Mouse (Mus musculus) neural tube, embryonic 14.5 days (tissue): Measurements from ENCODE around the gene Dctn1. TPM values are rescaled to one million over a fixed set of nuclear protein-coding genes. Genes with fewer than 3 reads are reported as not detected.

Experiments
- ATAC-seq: fragments of 200-750 bp; cut with Nextera tagmentation; 2 replicates; pipeline ENCODE4 v1.8.0; 2017; ENCODE audit warnings: low read depth, mild to moderate bottlenecking, moderate TSS enrichment, moderate library complexity
- H3K27ac ChIP-seq: fragments of 300-500 bp; sonication (generic); 2 replicates; pipeline ENCODE4 v1.5.1; 2014; ENCODE audit warnings: low read depth, mild to moderate bottlenecking, control low read depth, low read length, moderate library complexity, mixed read lengths
- H3K27me3 ChIP-seq: fragments of 300-500 bp; sonication (generic); 2 replicates; pipeline ENCODE4 v1.6.1; 2014; ENCODE audit warnings: low read length; ENCODE audit not compliant: control insufficient read depth, insufficient read depth
- H3K36me3 ChIP-seq: fragments of 300-500 bp; sonication (generic); 2 replicates; pipeline ENCODE4 v1.6.1; 2014; ENCODE audit warnings: low read length, mixed read lengths; ENCODE audit not compliant: control insufficient read depth, insufficient read depth
- H3K4me1 ChIP-seq: fragments of 300-500 bp; sonication (generic); 2 replicates; pipeline ENCODE4 v1.6.1; 2014; ENCODE audit warnings: low read length; ENCODE audit not compliant: control insufficient read depth, insufficient read depth
- H3K4me2 ChIP-seq: fragments of 300-500 bp; sonication (generic); 2 replicates; pipeline ENCODE4 v1.6.1; 2014; ENCODE audit warnings: mild to moderate bottlenecking, low read depth, low read length, control low read depth
- H3K4me3 ChIP-seq: fragments of 300-500 bp; sonication (generic); 2 replicates; pipeline ENCODE4 v1.5.1; 2014; ENCODE audit warnings: low read depth, low read length, control low read depth, mixed read lengths
- H3K9ac ChIP-seq: fragments of 300-500 bp; sonication (generic); replicated peaks from 2 replicates; pipeline ENCODE4 v1.6.1; 2014; ENCODE audit warnings: low read depth, mild to moderate bottlenecking, control low read depth, low read length, mixed read lengths
- H3K9me3 ChIP-seq: fragments of 300-500 bp; sonication (generic); 2 replicates; pipeline ENCODE4 v1.6.1; 2016; ENCODE audit warnings: low read length; ENCODE audit not compliant: control insufficient read depth
- WGBS: fragments of 180-500 bp; shearing (Covaris S2); extraction: QIAGEN DNeasy Blood & Tissue Kit; methylation state at CpG from one replicate; pipeline ENCODE4 v1.1.7; 2014; 5-methylcytosine and 5-hydroxymethylcytosine counted together
- polyA plus RNA-seq: library from polyadenylated mRNA; unstranded; fragments of >200 nt; fragmentation: Nextera tagmentation; extraction: Ambion mirVana; gene quantifications from 2 replicates; pipeline ENCODE4 v1.2.1, GENCODE M21; 2014

Gene Dctn1
- polyA plus RNA-seq, 1 experiment from 2014 or later, result 122 TPM

GRCm38 (mm10) chr6:83197345-83198004 is 31.8 kb downstream of the Dctn1 start:
- ATAC-seq, result peak; percentile 22; the same call in 1 of the 2 replicates
- no peaks in the 10 kb centered on the region for H3K4me1 ChIP-seq
- H3K27ac ChIP-seq, result no peak overlapping the region
- no peaks in the 10 kb centered on the region for H3K9me3 ChIP-seq
- H3K27me3 ChIP-seq, result no peaks in the 10 kb centered on the region
- no peak overlapping the region for H3K4me3 ChIP-seq
- peaks cover 73% of the 10 kb centered on the region for H3K36me3 ChIP-seq
- no peak overlapping the region for H3K4me2 ChIP-seq
- no peak overlapping the region for H3K9ac ChIP-seq
- 43% methylated on average over 15 of the region's 15 CpGs for WGBS

GRCm38 (mm10) chr6:83203320-83203719 is 37.6 kb downstream of the Dctn1 start:
- H3K4me2 ChIP-seq, result no peak overlapping the region
- whole genome bisulfite sequencing, result 94% methylated on average over 4 of the region's 4 CpGs
- H3K9ac ChIP-seq, result no peak overlapping the region
- no peak overlapping the region for H3K27ac ChIP-seq
- no peaks in the 10 kb centered on the region for H3K4me1 ChIP-seq
- no peak overlapping the region for H3K4me3 ChIP-seq
- H3K9me3 ChIP-seq, result no peaks in the 10 kb centered on the region
- no peak for ATAC-seq
- no peaks in the 10 kb centered on the region for H3K27me3 ChIP-seq
- peaks cover 16% of the 10 kb centered on the region for H3K36me3 ChIP-seq

GRCm38 (mm10) chr6:83205851-83206250 is 40.1 kb downstream of the Dctn1 start:
- no peak overlapping the region for H3K9ac ChIP-seq
- ATAC-seq, result no peak
- WGBS, result 92% methylated on average over 3 of the region's 3 CpGs

GRCm38 (mm10) chr6:83206321-83206720 is 40.6 kb downstream of the Dctn1 start:
- Histone ChIP-seq H3K9me3 (no peaks in the 10 kb centered on the region), H3K4me1 (no peaks in the 10 kb centered on the region), H3K4me2 (no peak overlapping the region), H3K27me3 (no peaks in the 10 kb centered on the region), H3K9ac (no peak overlapping the region), H3K27ac (no peak overlapping the region), H3K36me3 (no peaks in the 10 kb centered on the region), H3K4me3 (no peak overlapping the region)
- WGBS, result 81% methylated on average over 11 of the region's 11 CpGs
- no peak for ATAC-seq

More at GRCm38 (mm10) chr6:83205851-83206250, 40.1 kb downstream of the Dctn1 start:
- Histone ChIP-seq H3K9me3 (no peaks in the 10 kb centered on the region), H3K36me3 (no peaks in the 10 kb centered on the region), H3K4me2 (no peak overlapping the region), H3K27ac (no peak overlapping the region), H3K4me1 (no peaks in the 10 kb centered on the region), H3K27me3 (no peaks in the 10 kb centered on the region), H3K4me3 (no peak overlapping the region)

- Histone ChIP-seq H3K9me3 (no peaks in the 10 kb centered on the region), H3K36me3 (no peaks in the 10 kb centered on the region), H3K4me3 (no peak overlapping the region), H3K27ac (no peak overlapping the region), H3K27me3 (no peaks in the 10 kb centered on the region), H3K9ac (no peak overlapping the region), H3K4me2 (no peak overlapping the region), H3K4me1 (no peaks in the 10 kb centered on the region)
- WGBS, result 69% methylated on average over 9 of the region's 9 CpGs
- ATAC-seq, result no peak
These were observed 41.8 kb downstream of the Dctn1 start for GRCm38 (mm10) chr6:83207361-83208049.

GRCm38 (mm10) chr6:83208050-83208400 is 42.3 kb downstream of the Dctn1 start:
- Histone ChIP-seq H3K9ac (no peak overlapping the region), H3K27me3 (no peaks in the 10 kb centered on the region), H3K4me3 (no peak overlapping the region), H3K4me1 (no peaks in the 10 kb centered on the region), H3K4me2 (no peak overlapping the region), H3K36me3 (no peaks in the 10 kb centered on the region), H3K9me3 (no peaks in the 10 kb centered on the region), H3K27ac (no peak overlapping the region)
- 80% methylated on average over 2 of the region's 2 CpGs for WGBS
- no peak for ATAC-seq

- 45% methylated on average over 2 of the region's 2 CpGs for WGBS
- H3K4me3 ChIP-seq, result no peak overlapping the region
These were observed 44.8 kb downstream of the Dctn1 start for GRCm38 (mm10) chr6:83210495-83210894.

GRCm38 (mm10) chr6:83211526-83211925 is 45.8 kb downstream of the Dctn1 start:
- H3K27me3 ChIP-seq, result no peaks in the 10 kb centered on the region
- H3K4me2 ChIP-seq, result no peak overlapping the region
- H3K9me3 ChIP-seq, result no peaks in the 10 kb centered on the region
- WGBS, result 14% methylated on average over 5 of the region's 5 CpGs
- no peak overlapping the region for H3K27ac ChIP-seq
- ATAC-seq, result no peak
- no peak overlapping the region for H3K4me3 ChIP-seq
- H3K36me3 ChIP-seq, result no peaks in the 10 kb centered on the region
- H3K9ac ChIP-seq, result no peak overlapping the region
- H3K4me1 ChIP-seq, result no peaks in the 10 kb centered on the region

More at GRCm38 (mm10) chr6:83210495-83210894, 44.8 kb downstream of the Dctn1 start:
- H3K9me3 ChIP-seq, result no peaks in the 10 kb centered on the region
- H3K27me3 ChIP-seq, result no peaks in the 10 kb centered on the region
- no peaks in the 10 kb centered on the region for H3K36me3 ChIP-seq
- no peaks in the 10 kb centered on the region for H3K4me1 ChIP-seq
- ATAC-seq, result no peak
- no peak overlapping the region for H3K4me2 ChIP-seq
- no peak overlapping the region for H3K9ac ChIP-seq
- no peak overlapping the region for H3K27ac ChIP-seq

- H3K27ac ChIP-seq, result no peak overlapping the region
- no peak overlapping the region for H3K9ac ChIP-seq
- ATAC-seq, result peak; percentile 91
- no peak overlapping the region for H3K4me2 ChIP-seq
- no peak overlapping the region for H3K4me3 ChIP-seq
- H3K27me3 ChIP-seq, result no peaks in the 10 kb centered on the region
- H3K36me3 ChIP-seq, result no peaks in the 10 kb centered on the region
- no peaks in the 10 kb centered on the region for H3K4me1 ChIP-seq
- H3K9me3 ChIP-seq, result no peaks in the 10 kb centered on the region
- 20% methylated on average over 7 of the region's 7 CpGs for WGBS
These were observed 49.4 kb downstream of the Dctn1 start for GRCm38 (mm10) chr6:83215002-83215666.
